Mouse (Mus musculus) layer of hippocampus, postnatal 36 days (tissue): ENCODE results near the gene Vps9d1. TPM values are rescaled to one million over a fixed set of nuclear protein-coding genes. Genes with fewer than 3 reads are reported as not detected.
"Not testable (repeated sequence)": the region's sequence is repeated elsewhere in the genome, so short reads cannot be mapped to it uniquely, and the experiment has no call there.

Experiments used
- DNase-seq, 2 experiments: peaks; one replicate each; pipeline ENCODE4 v3.0.0; 2022
- total RNA-seq, 2 experiments: library from RNA; stranded (reverse); gene quantifications; 2 replicates each; pipeline ENCODE4 v1.2.3; 2021

The Vps9d1 gene
- total RNA-seq, 2 experiments from 2014 or later: 49.7 to 51.6 TPM

- no peak for DNase-seq
Measured at GRCm38 (mm10) chr8:123253451-123254098, 573 bp downstream of the Vps9d1 start.

DNA sequence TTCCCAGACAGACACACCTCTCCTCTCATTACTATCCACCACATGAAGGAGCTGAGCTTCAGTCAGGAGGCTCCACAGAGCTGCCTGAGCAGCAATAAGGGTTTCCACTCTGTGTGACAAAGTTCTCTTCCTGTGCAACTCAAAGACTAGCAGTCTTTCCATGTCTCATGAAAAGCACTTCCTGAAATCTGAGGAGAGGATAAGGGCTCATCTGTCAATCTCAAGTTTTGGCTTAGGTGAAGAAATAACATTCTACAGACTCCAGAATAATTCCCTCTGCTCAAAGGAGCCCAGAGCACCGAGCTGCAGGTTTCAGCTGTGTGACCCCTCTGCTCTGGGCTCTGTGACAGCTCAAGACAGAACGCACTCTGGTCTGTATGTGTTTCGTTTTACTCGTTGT lies 1.2 kb downstream of the Vps9d1 start:
- DNase-seq: no peak

GRCm38 (mm10) chr8:123250940-123251339 lies 3.2 kb downstream of the Vps9d1 start:
- DNase-seq: no peak

DNA sequence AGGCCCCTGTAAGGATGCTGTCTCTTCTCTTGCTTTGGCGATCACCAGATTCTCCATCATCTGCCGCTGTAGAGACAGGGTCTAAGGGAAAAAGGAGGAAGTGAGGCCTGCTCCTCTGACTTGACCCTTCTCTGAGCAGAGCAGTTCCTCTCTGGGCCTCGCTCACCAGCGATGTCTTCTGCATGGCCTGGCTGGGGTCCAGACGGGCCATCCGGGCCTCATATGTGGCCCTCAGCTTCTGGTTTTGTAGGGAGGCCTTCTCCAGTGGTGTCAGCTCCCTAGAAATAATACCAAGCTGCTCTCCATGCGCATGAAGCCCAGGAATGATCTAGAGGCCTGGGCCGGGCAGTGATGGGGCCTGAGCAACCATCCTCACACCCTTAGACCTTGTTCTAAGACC lies 5.6 kb downstream of the Vps9d1 start:
- DNase-seq: no peak

DNA sequence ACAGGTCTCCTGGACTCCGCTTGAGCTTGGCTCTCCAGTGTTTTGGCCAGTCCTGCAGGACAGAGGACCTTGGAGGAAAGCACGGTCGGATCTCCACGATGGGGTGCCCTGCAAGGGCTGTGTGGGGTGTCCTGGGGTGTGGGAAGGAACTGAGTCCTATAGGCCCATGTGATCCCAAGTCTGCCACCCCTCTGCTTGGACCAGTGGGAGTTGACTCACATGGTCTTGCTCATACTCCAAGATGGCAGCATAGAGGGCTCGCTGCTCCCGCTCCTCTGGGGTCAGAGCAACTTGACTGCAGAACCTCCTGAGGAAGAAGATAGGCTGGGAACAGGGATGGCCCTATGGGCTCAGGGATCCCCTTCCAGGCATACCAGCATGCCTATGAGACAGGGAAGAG lies 6.4 kb downstream of the Vps9d1 start:
- no peak for DNase-seq

GRCm38 (mm10) chr8:123245543-123245942 lies 8.6 kb downstream of the Vps9d1 start:
- no peak for DNase-seq

GRCm38 (mm10) chr8:123244382-123244781 lies 9.8 kb downstream of the Vps9d1 start:
- DNase-seq: no peak

- no peak for DNase-seq
Measured at GRCm38 (mm10) chr8:123243053-123243452, 11.1 kb downstream of the Vps9d1 start.

- DNase-seq: no peak
Measured at GRCm38 (mm10) chr8:123242107-123242923, 11.8 kb downstream of the Vps9d1 start.

DNA sequence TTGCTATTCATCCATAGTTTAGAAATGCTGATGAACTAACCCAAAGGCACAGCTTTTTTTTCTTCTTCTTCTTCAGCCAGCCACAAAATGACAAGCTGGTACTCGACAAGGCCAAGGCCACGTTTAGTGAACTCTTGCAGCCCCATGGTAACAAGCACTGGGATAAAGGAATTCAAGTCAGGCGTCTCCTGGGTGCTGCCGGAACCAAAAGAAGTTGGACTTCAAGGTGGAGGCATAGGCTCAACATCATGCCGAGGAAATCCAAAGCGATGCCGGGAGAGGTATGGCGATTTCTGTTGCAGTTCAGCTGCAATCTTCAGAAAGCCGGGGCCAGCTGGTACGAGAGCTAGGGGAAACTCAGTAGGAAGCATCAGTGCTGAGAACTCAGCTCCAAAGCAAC lies 14.8 kb downstream of the Vps9d1 start:
- DNase-seq: no peak

DNA sequence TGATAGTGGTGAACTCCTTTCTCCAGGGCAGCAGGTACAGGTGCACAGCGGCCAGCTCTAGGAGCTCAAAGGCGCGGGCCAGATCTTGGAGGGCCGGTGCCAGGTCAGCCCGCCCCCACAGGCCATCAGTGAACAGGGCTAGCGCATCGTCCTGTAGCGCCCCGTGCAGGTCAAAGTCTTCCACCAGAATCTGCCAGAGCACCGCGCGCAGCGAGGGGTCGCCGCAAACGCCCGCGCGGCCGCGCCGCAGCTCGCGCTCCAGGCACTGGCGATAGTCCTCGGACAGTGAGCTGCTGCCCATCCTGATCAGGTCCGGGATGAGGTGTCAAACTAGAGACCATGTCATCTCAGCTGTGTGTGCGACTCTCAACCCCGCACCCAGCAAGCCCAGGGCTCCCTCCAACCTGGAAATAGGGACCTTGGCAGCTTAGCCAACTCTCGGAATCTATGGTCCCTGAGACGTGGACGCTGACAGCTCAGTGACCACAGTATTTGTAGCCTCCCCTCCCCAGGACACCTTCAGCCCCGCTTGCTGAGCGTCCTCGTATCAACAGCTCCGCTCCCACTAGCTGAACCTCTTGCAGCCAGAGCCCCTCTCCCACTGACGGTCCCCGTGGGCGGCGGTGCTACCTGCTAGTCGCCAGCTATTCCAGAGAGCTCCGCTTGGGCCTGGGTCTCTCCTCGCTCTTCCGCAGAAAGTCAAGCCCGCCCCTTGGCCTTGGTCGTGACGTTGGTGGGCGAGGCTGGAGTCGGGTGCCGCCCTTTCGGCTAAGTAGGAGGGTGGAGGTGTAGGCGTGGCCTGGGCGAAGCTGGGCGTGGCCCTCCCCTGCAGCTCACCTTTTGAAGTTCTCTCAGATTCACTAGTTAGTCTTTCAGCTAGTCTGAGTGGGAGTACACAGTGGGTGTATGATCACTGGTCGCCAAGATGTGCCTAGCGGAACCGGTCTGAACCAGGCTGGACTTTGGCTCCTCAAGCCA lies 18.3 kb downstream of the Vps9d1 start, which contains the start of gene Spata2l:
Spata2l (minus strand) TSS at position 714 of the 978 bp plus-strand sequence.
- DNase-seq: peak; percentile 84 to 86

- DNase-seq: peak; percentile 79
Measured at GRCm38 (mm10) chr8:123234918-123235519, 19.1 kb downstream of the Vps9d1 start.

GRCm38 (mm10) chr8:123233760-123234159 lies 20.4 kb downstream of the Vps9d1 start:
- peak in 1 of 2 experiments; percentile 33 for DNase-seq

GRCm38 (mm10) chr8:123233300-123233699 lies 20.8 kb downstream of the Vps9d1 start:
- peak in 1 of 2 experiments; percentile 21 for DNase-seq

DNA sequence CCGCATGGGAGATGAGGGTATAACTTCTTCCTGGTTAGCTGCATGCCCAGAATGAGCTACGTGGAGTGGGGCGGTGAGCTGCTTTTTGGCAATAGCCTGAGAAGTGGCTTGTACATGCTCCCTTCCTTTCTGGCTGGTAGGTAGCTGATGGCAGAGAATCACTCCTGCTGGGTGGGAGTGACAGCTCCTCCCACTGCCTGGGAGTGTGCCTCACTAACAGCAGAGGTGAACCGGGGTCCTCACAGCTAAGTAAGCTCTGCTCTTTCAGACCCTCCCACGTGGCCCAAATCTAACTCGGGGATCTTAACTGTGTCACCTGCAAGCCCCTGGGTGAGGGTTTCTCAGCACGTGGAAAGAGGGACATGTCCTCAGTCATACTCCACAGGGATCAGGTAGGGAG lies 21.6 kb downstream of the Vps9d1 start:
- DNase-seq: peak in 1 of 2 experiments; percentile 34

- peak in 1 of 2 experiments; percentile 42 for DNase-seq
Measured at GRCm38 (mm10) chr8:123231742-123232141, 22.4 kb downstream of the Vps9d1 start.

DNA sequence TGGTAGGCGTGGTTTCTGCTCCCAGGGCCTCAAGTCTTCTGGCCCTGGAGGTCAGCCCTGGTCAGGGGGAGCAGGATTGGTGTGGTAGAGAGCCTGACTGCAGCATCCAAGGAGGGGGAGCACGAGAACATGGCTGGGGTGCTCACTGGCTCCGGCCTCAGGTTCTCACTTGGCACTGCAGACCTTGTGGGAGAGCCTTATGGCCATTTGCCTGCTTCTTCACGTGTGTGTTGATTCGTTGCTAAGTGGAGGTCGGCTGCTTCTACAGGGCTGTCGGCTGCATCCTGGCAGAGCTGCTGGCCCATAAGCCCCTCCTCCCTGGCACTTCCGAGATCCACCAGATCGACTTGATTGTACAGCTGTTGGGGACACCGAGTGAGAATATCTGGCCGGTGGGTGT lies 23.8 kb downstream of the Vps9d1 start:
- not testable (repeated sequence) for DNase-seq

GRCm38 (mm10) chr8:123228416-123228815 lies 25.7 kb downstream of the Vps9d1 start:
- DNase-seq: no peak

DNA sequence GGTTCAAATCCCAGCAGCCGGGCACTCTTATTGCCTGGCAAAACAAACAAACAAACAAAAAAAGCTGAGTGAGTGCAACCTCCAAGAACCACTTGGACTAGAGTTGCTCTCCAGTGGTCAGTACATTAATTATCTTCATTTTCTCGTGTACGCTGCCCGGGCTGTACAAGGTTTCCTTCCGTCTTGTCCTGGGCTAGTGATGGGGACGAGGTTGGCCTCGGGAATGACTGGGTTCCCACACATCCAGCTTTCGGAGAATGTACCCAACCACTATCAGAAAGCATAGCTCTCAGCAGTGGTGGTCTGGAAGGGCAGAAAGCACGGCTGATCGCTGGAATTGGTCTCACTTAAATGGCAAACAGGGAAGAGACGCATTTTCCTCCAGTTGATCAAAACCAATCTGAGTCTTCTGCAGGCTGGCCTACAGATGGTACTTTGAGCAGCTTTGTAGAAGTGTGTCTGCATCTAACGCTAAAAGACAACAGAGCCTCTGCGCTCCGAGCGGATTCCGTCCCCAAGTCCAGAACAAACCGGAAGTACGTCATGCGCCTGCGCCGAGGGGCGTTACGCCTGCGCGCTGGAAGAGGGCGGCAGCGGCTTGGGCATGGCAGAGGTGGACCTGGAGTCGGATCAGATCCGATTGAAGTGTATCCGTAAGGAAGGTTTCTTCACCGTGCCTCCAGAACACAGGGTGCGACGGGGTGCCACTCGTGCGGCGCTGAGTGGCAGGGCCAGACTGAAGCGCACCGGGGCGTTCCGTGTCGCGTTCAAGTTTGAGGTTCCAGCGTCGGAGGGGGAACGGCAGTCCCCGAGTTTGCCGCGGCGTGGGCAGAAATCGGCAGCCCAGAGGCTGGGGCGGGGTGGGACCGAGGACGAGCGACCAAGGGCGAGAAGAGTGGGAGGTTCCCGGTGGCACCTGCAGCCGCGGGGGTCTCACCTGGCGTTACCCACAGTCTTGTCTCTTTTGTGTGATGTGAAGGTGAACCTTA lies 29.6 kb downstream of the Vps9d1 start, which contains the start of gene Cdk10:
Cdk10 (plus strand) TSS at position 565 of the 989 bp plus-strand sequence.
- peak; percentile 93 for DNase-seq

GRCm38 (mm10) chr8:123220917-123221316 lies 33.2 kb downstream of the Vps9d1 start:
- no peak for DNase-seq

DNA sequence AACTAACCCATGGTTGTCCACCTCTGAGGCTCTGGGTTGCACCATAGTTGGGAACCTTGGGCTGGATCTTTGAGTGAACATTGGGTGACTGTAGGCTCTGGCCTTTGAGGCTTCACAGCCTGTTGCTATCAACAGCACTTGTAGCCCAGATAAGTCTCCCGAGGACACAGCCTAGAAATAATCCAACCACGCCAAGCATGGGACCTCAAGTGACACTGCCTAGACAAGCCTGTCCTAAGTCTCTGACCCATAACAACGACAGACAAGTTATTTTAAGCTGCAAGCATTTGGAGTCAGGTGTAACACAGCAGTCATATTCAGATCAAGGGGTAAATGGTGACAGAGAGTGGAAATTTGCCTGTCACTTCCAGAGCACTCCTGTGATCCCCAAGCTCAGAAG lies 38.7 kb downstream of the Vps9d1 start:
- no peak for DNase-seq
